Mouse (Mus musculus): ENCODE data around the gene Slc4a7.

- no peak for TF ChIP-seq CEBPB (IDR thresholded peaks at IDR 0.05; ENCODE audit: insufficient read depth, poor library complexity, severe bottlenecking)
- TF ChIP-seq MAX (IDR thresholded peaks at IDR 0.05; ENCODE audit: low read depth), result no peak
- no peak for TF ChIP-seq SRF (IDR thresholded peaks at IDR 0.05; ENCODE audit: control insufficient read depth, insufficient read length, low read depth)
- TF ChIP-seq REST (IDR thresholded peaks at IDR 0.05; ENCODE audit: insufficient read depth, insufficient read length), result no peak
- no peak for TF ChIP-seq TCF12 (IDR thresholded peaks at IDR 0.05; ENCODE audit: insufficient read depth, poor library complexity, severe bottlenecking)
- TF ChIP-seq POLR2A (IDR thresholded peaks at IDR 0.05; ENCODE audit: insufficient read length, low read depth), result no peak
- TF ChIP-seq TCF3 (IDR thresholded peaks at IDR 0.05; ENCODE audit: insufficient read length, low read depth), result no peak
- TF ChIP-seq MYOD1 (IDR thresholded peaks at IDR 0.05; ENCODE audit: control insufficient read depth in 1 of 3, insufficient read length in 2 of 3, low read depth in 2 of 3), result no peak
Observed at GRCm38 (mm10) chr14:14718556-14718955, 16.5 kb downstream of the Slc4a7 start.

Measured in myocyte (in vitro differentiated cells).